8 mouse cellular contexts compared by ENCODE assay signal in the genomic region with DNA sequence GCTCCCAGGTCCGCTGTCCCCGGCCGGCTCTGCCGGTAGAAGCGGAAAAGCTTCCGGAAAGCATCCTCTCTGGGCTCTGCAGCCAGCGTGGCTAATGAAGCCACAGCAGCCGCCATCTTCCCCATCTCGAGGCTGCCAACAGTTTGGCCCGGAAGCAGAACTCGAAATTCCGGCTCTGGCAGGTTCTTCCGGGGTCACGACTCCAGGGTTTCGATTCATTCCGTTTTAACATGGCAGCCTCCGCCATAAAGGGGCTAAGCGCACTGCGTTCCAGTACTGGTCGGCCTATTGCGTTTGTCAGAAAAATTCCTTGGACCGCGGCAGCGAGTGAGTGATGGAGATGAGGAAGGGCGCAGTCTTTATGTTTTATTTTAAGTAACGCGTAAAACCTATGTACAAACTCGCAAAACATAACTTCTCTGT. TPM values are rescaled to one million over a fixed set of nuclear protein-coding genes. Genes with fewer than 3 reads are reported as not detected.
DNase-seq lines count a peak whose midpoint lies in the region; ATAC-seq lines count a peak whose summit lies in the region.

Gene Slirp, plus strand, starts transcription at position 197 of the 423 bp plus-strand sequence.
Gene Alkbh1, minus strand, starts transcription at position 318 of the 423 bp plus-strand sequence.

- H3K9me3 ChIP-seq in hindbrain, embryonic 15.5 days, result no peaks in the 10 kb centered on the region

- ATAC-seq in hindbrain, embryonic 15.5 days (ENCODE audit: low FRiP score, low read depth), result peak; percentile 96

- no peaks in the 10 kb centered on the region for H3K27me3 ChIP-seq in hindbrain, embryonic 15.5 days

- H3K27ac ChIP-seq in hindbrain, embryonic 15.5 days (replicated peaks), result peak within 1 kb of the TSS; percentile 93

- WGBS in hindbrain, embryonic 15.5 days, result under 1% methylated on average over 28 of the region's 28 CpGs

- DNase-seq in T-cell, adult 2 months (ENCODE audit: low spot score), result peak; percentile 90
- DNase-seq in cerebellum, postnatal 36 days, result peak; percentile 90 to 93
- peak; percentile 91 to 95 for DNase-seq in frontal cortex, postnatal 36 days (ENCODE audit: low spot score in 2 of 2)
- DNase-seq in left cerebral cortex, adult 11 months (ENCODE audit: low spot score), result peak; percentile 82
- DNase-seq in lung, postnatal 4 days, result peak; percentile 90 to 91
- DNase-seq in retina, postnatal 7 days (ENCODE audit: low read depth, low spot score), result peak; percentile 88
- DNase-seq in urinary bladder, adult 2 months (ENCODE audit: low spot score), result peak; percentile 74

- peak within 1 kb of the TSS; percentile 87 for H3K4me2 ChIP-seq in hindbrain, embryonic 15.5 days

- H3K9ac ChIP-seq in hindbrain, embryonic 15.5 days, result peak within 1 kb of the TSS; percentile 92

- H3K4me3 ChIP-seq in hindbrain, embryonic 15.5 days, result peak within 1 kb of the TSS; percentile 99

- peaks cover 26% of the 10 kb centered on the region for H3K4me1 ChIP-seq in hindbrain, embryonic 15.5 days (replicated peaks)

- peaks cover 34% of the 10 kb centered on the region for H3K36me3 ChIP-seq in hindbrain, embryonic 15.5 days

RNA-seq across cellular contexts. Expression of gene Slirp, which starts in this region (rescaled TPM):
- polyA plus RNA-seq in hindbrain, embryonic 15.5 days (2015; fragmentation: Nextera tagmentation; extraction: Ambion mirVana), result 242 and 258 TPM in 2 replicates
- polyA plus RNA-seq in urinary bladder, adult 2 months (2012; rRNA removed), result 64.4 and 92.3 TPM in 2 replicates

RNA-seq across cellular contexts. Expression of gene Alkbh1, which starts in this region (rescaled TPM):
- polyA plus RNA-seq in hindbrain, embryonic 15.5 days (2015; fragmentation: Nextera tagmentation; extraction: Ambion mirVana), result 36.6 and 37.5 TPM in 2 replicates
- 18.1 and 23.0 TPM in 2 replicates for polyA plus RNA-seq in urinary bladder, adult 2 months (2012; rRNA removed)

Comparison
In these comparisons a context has a peak if more than half of its experiments do, and no peak if none do; other contexts are left out.
1. Peak in every context shown above with its lines: DNase-seq, ATAC-seq, H3K4me3 ChIP-seq and H3K27ac ChIP-seq.